Mouse (Mus musculus) T-helper 17 cell (primary cell): ENCODE measurements at regions not wholly inside any gene's neighbourhood (a gene's known extent, or its start where the extent isn't known, plus 50 kb on each side); places are given as distances from the start of the nearest gene placed in this dataset.

Experiments used
- in situ Hi-C, 2 experiments: fragments of 300-600 bp; cut with MboI, MseI; formaldehyde crosslinking; loops; 1 replicate in 1 of 2; 2 replicates in 1 of 2; pipeline ENCODE4 v1.15.1; 2025; ENCODE audit warnings: high pct_unique_total_duplicates in 2 of 2

DNA sequence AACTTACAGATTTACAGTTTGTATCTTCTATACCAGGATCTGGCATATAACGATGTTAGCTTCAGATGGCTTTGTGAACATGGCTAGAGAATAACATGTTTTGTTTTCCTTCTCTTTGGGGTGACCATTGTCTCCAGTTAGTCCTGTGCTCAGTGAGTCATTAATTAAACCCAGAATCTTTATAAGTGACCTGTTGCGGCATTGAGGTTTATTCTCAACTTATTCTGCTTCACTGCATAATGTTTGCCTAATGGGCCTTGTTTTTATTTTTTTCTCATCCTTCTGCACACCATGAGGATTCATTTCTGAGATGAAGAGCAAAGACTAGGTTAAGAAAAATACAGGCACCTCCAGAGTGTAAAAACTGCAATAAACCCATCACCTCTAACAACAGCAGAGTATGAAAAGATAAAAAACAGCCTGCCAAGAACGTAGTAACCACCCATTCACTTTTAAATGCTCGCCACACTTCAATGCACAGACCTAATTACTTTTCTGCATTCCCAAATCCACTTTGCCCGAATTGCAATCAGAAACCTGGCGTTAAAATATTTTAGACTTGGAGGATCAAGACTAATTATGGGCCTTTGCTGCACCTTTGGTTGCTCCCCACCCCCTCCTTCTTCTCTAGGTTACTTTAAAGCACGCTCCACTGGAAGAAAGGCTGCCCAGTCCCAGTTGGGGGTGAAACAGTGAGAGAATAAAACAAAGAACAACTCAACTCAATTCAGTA, 381.5 kb upstream of the Nr2f1 start:
- in situ Hi-C loops: loop anchor here in 1 of 2 experiments (10.0 kb wide), 1 partner anchor 1376 kb away; no protein-coding TSS in a partner anchor

DNA sequence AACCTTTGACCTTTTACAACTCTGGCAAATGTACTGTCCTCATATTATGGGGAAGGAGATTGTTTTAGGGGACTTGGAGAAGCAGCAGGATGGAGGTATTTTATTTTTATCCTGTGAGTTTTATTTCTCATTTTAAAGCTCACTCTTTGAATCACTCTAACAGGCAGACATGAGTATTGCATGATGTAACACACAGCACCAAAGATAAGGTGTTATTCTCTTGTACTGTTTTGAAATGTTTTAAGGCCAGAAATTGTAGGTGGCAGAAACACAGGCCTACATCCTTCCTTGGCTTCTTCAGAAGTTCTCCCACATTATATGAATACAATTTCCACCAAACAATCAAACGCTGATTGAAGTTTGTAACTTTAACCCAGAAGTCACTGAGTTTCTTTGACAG, 377.9 kb upstream of the Nr2f1 start:
- in situ Hi-C loops: no loop called here

DNA sequence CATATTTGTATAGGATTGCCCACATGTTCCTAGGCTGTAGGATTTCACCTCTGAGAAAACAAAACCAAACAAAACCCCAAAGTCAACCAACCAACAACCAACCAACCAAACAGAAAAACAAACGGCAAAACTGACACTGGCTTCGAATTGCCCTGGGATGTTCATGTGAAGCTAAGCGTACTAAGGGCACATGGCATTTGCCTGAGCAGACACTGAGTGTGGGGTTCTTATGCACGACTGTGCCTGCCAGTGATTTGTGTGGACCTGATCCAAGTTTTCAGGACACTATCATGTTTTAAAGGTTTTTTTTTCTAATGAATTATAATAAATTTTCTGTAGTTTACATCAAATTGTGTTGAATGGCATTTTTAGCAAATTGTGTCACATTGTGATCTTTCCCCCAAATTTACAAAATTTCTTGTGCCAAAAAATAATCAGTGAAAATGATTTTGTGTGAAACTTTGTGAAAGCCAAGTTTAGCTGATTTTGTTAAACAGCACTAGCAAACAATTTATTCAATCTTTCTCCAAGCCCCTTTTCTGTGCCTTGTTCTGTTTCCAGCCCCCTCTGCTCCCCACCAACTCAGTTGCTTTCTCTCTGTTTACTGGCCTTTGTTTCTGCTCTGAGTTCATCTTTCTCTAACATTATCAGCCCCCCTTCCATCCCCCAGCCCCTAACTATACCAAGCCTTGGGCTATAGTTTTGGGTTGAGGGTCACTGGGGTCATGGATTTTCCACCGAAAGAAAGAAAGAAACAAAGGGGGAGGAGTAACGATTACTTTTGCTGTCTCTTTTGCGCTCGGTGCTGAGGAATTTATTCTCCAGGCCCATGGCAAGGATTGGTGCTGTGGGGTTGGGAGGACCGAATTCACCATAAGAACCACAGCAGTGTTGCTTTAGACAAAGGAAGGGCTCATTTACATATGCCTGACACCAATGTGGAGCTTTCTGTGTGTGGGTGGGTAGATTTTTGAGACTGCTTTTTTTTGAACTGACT, 377.0 kb upstream of the Nr2f1 start:
- in situ Hi-C loops: no loop called here

DNA sequence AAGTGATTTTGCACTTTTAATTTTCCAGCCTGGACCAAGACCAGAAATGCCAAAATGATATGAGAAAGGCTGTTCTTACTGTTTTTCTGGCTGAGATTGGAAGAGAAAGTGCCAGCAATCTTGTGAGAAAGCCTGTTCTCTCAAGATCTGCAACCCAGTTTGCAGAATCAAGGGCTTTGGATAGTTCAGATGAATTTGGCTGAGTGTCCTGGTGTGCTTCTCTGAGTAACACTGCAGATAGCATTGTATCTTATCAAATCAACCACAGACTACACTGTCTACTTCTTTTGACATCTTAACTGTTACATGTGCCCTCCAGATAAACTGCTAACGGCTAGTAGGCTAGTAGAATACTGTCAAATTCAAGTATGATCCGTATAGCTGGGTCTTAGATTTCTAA, 371.5 kb upstream of the Nr2f1 start:
- in situ Hi-C loops: no loop called here

DNA sequence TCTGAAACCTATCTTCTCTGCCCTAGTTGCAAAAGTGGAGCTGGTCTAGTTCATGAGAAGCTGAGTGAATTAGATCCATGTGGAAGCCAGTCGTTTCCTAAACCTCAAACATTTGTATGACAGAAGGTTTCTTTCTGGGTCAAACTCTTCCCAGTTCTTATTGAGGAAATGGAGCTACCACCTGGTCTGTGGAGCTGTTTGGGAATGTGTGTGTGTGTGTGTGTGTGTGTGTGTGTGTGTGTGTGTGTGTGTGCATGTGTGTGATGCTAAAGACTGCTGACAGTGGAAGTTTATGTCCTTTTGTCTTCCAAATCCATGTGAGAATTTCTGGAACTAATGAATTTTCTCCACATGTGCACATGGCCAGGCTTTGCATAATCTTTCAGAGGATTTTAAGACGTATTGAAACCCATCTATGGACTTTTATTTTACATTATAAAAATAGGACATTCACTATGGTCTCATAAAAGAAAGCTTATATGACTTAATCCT, 324.9 kb upstream of the Nr2f1 start:
- in situ Hi-C loops: no loop called here

DNA sequence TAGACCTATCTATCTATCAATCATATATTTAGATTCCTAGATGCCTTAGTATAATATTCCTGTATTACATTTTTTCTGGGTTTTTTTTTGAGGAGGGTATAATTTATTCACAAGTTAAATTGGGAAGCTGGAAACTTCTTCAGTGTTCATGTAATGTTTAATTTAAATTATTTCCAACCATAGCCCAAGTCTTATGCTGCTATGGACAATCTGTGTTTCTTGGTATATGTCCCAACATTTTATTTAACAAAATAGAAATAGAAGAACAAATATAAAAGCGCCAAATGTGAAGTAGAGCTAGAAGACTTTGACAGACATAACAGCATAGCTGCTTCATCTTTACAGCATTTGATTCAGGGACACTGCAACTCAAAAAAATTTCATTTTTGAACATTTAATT, 321.2 kb upstream of the Nr2f1 start:
- in situ Hi-C loops: no loop called here

DNA sequence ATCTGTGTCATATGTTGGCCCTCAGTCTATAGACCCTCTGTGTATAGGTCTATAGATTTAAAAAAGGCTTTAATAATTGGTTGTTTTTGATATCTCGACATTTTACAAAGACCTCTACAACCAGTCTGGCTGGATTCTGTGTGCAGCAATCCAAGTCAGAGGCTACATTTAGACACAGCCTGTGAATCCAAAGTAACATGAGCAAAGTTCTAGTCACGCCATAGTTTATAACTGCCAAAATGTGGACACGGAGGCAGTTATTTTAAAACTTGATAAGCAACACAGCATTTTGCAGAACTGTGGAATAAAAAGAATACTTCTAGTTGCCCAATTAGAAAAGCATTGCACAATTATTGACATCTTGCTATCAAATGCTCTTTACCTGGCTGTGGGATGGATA, 320.6 kb upstream of the Nr2f1 start:
- in situ Hi-C loops: no loop called here

DNA sequence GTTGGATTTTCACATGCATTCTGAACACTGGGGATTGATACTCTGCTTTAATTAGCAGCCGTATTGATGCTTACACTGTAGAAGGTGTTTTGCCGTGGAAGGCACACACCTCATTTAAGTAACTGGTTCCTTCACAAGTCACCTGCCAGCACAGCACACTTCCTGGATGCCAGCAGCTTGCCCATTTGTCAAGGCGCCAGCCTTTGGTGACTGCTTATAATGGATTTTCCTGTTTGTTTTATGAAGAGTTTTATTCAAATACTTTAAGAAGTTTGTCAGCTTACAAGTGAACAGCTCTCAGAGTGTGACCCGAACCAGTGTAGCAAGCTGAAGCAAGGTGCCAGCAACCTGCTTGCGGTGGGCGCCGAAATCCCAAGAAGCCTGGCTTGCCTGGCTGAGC, 301.0 kb upstream of the Nr2f1 start:
- in situ Hi-C loops: no loop called here

DNA sequence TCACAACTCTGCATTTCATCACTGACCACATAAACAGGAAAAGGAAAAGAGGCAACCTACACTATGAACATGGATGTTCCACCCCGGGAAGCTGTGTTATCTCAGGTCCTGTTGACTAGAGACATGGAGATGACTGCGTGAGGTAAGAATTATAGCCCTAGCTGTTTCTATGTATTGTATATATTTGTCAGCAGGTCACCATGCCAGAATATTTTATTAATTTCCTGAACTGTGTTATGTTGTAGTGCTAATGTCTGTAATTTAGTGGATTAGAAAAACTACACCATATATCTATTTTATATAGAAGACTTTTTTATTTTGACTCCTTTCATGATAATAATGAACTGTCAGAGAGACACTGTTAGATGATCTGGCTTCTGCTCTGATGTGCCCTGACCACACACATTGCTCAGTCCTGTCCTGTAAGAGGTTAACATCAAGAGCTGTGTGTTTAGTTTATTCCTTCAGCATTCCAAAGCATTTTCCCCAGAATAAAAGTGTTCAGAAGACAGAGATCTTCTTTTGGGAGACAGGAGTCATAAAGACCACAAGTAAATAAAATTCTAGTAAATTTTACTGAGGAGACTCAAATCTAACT, 284.3 kb upstream of the Nr2f1 start:
- in situ Hi-C loops: no loop called here

DNA sequence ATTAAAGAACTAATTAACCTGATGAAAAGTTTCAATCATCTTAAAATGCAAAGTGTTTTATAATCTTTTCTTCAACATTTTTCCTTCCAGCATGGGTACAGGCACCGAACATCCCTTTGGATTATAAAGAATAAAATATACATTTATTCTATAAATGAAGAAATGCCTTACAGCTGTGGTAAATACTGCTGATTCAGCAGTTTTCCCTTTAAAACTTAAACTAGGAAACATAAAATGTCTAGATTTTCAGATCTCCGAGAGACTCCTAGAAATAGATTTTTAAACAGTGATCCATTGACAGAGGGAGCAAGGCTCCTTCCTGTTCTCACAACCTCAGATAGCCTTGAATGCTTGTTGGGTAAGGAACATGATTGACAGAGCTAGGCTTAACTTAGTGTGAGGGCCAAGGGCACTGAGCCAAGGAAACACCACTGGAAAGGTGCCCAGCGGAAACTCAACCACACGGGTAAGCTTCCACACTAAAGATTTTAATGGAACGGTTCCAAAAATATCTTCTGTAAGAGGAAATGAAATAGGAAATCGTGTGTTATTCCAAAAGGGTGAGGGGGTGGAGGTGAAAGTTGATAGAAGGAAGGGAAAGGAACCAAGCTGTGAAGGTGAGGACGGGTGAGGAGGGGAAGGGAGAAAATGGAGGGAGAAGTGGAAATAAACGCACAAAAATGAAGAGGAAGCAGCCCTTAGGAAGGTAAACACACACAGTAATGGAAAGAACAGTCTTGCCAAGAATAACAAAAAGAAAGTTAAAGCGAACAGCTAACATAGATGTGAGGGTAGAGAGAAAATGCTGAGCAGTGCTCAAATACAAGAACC, 283.6 kb upstream of the Nr2f1 start:
- in situ Hi-C loops: no loop called here

DNA sequence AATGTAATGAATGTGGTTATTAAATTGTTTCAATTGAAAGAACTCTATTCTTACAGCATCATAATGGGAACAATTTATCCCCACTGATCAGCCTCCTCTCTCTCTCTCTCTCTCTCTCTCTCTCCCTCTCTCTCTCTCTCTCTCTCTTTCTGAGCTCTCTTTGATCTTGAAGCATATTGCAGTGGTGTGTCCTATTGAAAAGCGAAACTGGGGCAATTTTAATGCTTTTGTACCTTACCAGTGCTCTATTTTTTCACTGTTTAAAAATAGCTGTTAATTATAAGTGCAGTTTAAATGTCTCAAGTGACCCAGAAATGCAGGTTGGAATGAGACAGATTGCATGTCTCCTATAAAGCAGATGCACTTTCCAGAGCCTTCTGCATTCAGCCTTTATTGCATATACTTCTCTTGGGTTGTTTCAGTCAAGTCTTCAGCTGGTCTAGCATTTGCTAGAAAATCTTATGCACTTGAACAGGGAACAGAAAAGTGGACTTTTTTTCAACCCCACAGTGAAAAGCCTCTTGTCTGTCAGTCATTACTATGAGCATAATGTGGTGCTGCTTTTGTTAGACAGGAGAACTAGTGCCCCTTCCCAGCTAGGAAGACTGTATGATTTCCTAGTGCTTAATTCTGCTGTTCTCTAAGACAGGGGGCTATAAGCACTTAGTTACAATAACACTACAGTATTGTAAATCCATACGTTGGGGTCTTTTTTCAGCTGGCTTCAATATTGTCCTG, 251.9 kb upstream of the Nr2f1 start:
- in situ Hi-C loops: no loop called here

DNA sequence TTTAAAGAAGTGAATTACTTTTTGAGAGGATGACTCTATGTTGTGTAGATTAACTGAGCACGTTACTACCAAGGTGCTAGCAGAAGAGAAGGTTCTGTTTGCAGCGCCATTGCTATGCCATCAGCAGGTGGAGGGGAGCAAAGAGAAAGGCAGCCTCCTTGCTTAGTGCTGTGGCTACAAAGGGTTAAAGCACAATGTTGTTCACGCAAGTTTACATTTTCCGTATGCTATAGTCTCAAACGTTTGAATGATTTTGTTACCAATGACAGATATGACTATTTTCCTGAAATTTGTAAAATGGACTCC, 247.1 kb upstream of the Nr2f1 start:
- in situ Hi-C loops: no loop called here

DNA sequence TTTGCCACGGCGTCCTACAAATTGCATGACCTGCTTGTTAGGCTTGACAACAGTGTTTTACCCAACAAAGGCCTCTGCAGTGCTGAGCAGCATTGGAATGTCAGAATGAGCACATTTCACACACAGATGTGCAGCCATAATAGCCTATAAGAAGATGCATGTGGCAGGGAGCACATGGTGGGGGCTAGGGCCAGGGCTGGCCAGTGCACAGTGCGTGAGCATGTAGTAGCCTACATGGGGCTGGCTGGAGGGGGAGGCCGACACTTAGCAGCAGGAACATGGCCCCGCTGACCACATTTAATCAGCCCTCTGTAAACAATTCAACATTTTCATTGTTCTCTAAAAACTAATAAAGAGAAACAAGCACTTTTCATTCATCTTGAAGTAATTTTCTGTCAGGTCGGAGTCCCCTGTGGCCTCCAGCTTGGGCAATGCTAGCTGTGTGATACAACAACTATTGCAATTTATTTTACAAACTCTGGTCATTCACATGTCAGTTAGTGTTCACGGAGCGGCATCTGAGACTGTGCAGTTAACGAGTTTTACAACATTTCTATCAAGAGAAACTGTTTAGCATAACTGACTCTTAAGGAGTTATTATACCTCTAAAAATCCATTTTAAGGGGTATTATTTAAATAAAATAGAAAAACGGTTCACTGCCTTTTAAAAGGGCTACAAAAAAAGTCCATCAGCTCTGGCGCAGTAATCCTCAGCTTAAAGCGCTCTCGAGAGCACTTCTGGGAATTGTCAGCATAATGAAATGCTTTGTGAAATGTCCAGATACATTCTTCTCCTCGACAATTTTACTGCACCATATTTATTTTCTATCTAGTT, 246.6 kb upstream of the Nr2f1 start:
- in situ Hi-C loops: no loop called here

DNA sequence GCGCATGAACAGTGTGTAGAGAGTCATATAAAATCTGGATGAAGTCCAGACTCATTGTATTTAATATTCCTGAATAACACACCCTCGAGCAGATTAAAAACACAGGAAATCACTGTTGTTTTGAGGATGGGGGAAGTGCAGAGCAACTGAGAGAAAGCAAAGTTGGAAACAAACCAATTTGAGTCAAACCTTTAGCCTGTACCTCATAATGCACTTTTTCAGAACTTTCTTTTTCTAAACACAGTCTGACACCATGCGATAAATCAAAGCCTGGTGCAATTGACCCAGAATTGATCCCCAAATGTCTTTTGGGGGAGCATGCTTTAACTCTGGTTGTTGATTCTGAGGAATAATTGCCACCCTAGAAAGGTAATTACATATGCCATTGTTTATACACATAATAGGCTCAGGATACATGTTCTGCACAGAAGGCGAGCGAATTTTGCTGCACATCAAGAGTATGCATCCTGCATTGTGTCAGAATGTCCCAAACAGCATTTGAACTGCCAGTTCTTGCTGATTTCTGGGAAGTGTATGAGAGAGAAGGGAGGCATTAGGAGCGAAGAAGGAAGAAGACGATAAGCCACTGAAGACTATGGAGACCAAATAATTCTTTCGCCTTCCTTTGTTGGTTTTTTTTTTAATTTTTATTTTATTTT, 245.3 kb upstream of the Nr2f1 start:
- in situ Hi-C loops: no loop called here

DNA sequence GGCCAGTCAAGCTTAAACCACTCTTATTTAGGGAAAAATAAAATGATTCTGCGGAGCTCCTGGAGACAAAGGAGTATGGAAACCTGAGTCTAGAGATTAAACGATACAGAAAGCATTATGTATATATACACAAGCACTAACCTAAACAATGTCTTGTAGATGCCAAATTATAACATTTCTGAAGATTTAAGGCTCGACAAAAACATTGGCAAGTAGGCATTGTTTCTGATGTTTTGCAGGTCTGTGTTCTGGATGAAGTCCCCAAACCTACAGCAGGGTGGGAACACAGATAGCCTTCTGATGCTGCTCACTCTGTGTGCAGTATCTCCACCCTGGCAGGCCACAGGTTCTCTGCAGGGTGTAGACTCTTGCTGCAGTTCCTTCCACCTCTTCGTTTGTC, 228.9 kb upstream of the Nr2f1 start:
- in situ Hi-C loops: no loop called here

DNA sequence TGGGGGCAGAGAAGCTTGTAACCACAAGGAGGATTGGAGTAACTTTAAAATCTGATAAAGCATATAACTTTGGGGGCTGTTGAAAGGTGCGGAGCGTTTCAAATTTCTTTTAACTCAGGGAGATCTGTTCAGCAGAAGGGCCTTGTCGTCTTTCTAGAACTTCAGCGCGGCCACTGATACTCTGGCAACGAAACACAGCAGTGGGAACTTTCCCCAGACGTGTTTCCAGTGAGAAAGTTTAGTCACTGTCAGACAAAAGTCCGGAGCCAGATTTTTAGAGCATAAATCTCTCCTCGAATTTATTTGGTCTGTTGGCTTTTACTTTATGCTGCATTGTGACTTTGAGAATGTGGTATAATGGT, 228.5 kb upstream of the Nr2f1 start:
- in situ Hi-C loops: no loop called here

DNA sequence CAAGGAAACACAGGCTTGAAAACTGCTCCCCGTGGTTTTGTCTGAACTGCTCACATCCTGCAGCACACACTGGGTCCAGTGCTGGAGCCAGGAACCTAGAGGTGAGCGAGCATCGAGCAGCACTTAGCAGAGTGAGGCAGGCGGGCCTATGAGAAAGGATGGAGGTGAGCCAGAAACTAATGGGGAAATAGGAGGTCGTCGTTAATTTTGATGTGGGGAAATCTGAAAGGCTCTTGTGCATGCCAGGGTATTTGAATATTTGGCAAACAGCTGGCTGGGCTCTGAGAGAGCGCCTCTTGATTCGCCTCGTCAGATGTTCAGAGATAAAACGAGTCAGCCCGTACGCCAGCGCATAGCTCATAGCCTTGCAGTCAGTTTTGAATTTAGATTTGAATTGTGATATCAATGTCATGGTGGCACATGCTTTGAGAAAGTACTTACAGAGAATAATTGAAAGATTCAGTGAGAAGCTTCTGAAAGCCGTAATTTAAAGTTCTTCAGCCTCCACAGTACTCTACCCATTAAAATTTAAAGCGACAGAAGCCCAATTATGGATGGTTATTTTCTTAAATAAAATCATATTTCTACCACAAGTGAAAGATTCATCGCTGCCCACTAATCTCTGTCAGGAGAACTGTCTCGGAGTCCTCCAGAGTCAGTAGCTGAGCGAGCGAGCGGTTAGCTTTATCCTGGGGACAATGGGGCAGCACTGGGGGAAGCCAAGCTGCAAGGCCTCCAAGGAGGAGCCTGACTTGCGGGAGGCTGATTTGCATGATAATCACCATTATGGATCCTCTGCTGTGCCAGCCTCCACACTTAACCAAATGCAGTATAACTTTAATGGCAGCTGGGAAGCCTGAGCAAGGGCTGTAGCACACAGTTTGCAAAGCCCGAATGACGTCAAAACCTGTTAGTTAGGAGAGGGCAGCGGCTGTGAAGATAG, 227.9 kb upstream of the Nr2f1 start:
- in situ Hi-C loops: no loop called here

DNA sequence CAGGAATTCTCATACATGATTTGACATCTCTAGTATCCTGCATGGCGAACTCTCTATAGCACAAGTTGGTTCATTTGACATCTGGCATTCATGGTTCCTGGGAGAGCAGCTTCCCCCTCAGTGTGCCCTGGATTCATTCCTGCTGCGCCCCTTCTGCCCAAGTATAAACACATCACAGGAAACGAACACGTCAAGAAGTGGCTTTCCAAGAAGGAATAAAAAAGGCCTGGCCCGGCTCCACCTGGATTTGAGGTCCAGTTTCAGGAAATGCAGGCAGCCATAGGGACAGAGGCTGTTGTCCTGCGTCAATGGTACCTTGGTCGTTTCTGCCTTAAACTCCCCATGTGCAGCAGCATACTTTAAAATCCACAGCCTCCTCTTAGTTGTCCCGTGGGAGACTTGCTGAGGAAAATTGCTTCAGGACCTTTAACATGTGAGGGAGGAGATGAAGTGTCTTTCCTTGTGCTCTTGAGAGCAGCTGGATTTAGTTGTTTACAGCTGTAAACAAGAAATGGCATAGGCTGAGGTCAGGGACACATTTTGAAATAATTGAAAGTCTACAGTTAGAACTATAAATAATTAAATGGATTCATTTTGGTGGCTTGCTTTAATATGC, 226.9 kb upstream of the Nr2f1 start:
- in situ Hi-C loops: no loop called here
